Mouse (Mus musculus): ENCODE data around the gene Ankrd45.

GRCm38 (mm10) chr1:161126461-161126860, 16.0 kb upstream of the Ankrd45 start:
- TF ChIP-seq CTCF (IDR thresholded peaks at IDR 0.05; ENCODE audit: extremely low read depth, insufficient read length, insufficient replicate concordance, low read depth, low read length) = no peak
- no peak for TF ChIP-seq POLR2A (IDR thresholded peaks at IDR 0.05; ENCODE audit: low read depth, low read length)
